Mouse (Mus musculus): ENCODE measurements around the gene Anks1b. TPM values are rescaled to one million over a fixed set of nuclear protein-coding genes. Genes with fewer than 3 reads are reported as not detected.

Anks1b gene
- polyA plus RNA-seq, 1 experiment from 2014 or later: 1.5 TPM

DNA sequence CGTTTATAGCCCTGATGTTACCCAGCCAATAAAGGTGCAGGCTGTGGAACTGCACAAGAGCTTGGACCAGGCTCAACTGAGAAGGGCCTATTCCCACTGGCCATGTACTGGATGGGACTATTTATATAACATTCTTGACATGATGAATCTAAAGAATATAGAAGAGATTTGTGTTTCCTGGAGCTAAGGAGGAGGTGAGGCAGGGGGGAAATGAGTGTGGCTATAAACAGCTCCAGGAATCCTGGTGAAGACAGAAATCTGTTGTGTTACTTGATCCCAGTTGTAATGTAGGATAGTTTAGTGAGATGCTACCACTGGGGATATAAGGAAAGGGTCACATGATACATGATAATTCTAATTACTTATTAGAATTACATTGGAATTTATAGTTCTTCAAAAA lies 472.1 kb downstream of the Anks1b start:
- WGBS: 64% methylated on average over 1 of the region's 1 CpGs

DNA sequence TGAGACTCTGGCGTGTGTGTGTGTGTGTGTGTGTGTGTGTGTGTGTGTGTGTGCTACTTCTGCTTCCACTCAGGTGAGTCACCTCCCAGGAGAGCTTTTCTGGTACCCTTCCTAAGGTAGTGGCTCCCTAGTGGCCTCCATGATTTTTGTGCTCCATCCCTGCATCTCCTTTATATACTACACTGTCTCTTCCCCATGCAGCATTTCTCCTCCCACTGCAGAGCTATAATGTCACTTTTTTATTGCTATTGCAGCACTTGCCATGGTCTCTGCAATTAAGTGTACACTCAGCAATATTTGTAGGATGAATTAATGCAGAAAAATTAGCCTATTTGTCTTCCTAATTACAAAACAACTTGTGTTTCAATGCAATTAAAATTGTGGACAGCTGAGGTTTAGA lies 482.9 kb downstream of the Anks1b start:
- H3K9me3 ChIP-seq (ENCODE audit: control insufficient read depth, low read length): no peaks in the 10 kb centered on the region
- H3K4me1 ChIP-seq (replicated peaks; ENCODE audit: control insufficient read depth, insufficient read depth, low read length): no peaks in the 10 kb centered on the region
- H3K27me3 ChIP-seq (replicated peaks; ENCODE audit: control insufficient read depth, insufficient read depth, low read length): no peaks in the 10 kb centered on the region
- H3K4me3 ChIP-seq (ENCODE audit: low read depth, low read length): no peak overlapping the region
- no peak overlapping the region for H3K4me2 ChIP-seq (ENCODE audit: low read length)
- WGBS: no CpG with 5 or more reads among the region's 1 CpGs
- DNase-seq (ENCODE audit: low spot score) (no peak), ATAC-seq (replicated peaks; ENCODE audit: low FRiP score, low TSS enrichment, low read depth) (no peak)
- H3K36me3 ChIP-seq (ENCODE audit: control insufficient read depth, insufficient read depth, low read length): no peaks in the 10 kb centered on the region
- H3K9ac ChIP-seq (ENCODE audit: low read length): no peak overlapping the region
- H3K27ac ChIP-seq (ENCODE audit: low read depth): no peak overlapping the region

More for the DNA sequence above, 472.1 kb downstream of the Anks1b start:
- Histone ChIP-seq H3K9ac (ENCODE audit: low read length) (no peak overlapping the region), H3K4me1 (replicated peaks; ENCODE audit: control insufficient read depth, insufficient read depth, low read length) (no peaks in the 10 kb centered on the region), H3K36me3 (ENCODE audit: control insufficient read depth, insufficient read depth, low read length) (no peaks in the 10 kb centered on the region), H3K27me3 (replicated peaks; ENCODE audit: control insufficient read depth, insufficient read depth, low read length) (no peaks in the 10 kb centered on the region), H3K27ac (ENCODE audit: low read depth) (no peak overlapping the region), H3K4me3 (ENCODE audit: low read depth, low read length) (no peak overlapping the region), H3K9me3 (ENCODE audit: control insufficient read depth, low read length) (no peaks in the 10 kb centered on the region), H3K4me2 (ENCODE audit: low read length) (no peak overlapping the region)
- ATAC-seq (replicated peaks; ENCODE audit: low FRiP score, low TSS enrichment, low read depth) (no peak), DNase-seq (ENCODE audit: low spot score) (no peak)

DNA sequence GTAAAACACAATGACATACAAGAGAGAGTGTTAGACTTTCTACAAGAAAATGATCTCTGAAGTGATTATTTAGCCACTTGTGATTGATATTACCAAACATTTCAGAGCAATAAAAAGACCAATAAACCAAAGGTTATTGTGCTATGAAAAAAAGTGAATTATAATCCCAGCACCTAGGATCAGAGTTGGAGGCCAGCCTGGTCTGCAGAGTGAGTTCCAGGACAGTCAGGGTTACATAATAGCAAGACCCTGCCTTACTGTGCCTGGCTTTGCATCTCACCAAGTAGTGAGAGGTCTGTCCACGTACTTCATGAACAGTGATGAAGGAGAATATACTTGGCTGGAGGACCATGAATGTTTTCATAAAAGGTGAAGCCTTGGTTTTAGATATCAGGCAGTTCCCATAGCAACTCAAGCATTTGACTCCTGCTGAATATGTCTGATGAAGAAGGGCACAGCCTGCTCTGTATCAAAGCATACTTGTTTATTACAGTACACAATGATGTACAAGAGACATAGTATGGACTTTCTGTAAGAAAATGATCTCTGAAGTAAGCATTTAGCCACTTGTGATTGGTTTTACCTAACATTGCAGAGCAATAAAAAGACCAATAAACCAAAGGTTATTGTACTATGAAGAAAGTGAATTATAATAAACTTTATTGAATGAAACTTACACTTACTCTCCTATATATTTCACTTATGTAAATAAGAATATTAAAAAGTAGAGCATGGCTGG lies 484.0 kb downstream of the Anks1b start:
- 70% methylated on average over 1 of the region's 1 CpGs for WGBS
- no peak for DNase-seq (ENCODE audit: low spot score)
- Histone ChIP-seq H3K4me1 (replicated peaks; ENCODE audit: control insufficient read depth, insufficient read depth, low read length) (no peaks in the 10 kb centered on the region), H3K9ac (ENCODE audit: low read length) (no peak overlapping the region), H3K36me3 (ENCODE audit: control insufficient read depth, insufficient read depth, low read length) (no peaks in the 10 kb centered on the region), H3K4me2 (ENCODE audit: low read length) (no peak overlapping the region), H3K9me3 (ENCODE audit: control insufficient read depth, low read length) (no peaks in the 10 kb centered on the region), H3K27ac (ENCODE audit: low read depth) (no peak overlapping the region), H3K4me3 (ENCODE audit: low read depth, low read length) (no peak overlapping the region), H3K27me3 (replicated peaks; ENCODE audit: control insufficient read depth, insufficient read depth, low read length) (no peaks in the 10 kb centered on the region)
- ATAC-seq (replicated peaks; ENCODE audit: low FRiP score, low TSS enrichment, low read depth): no peak

DNA sequence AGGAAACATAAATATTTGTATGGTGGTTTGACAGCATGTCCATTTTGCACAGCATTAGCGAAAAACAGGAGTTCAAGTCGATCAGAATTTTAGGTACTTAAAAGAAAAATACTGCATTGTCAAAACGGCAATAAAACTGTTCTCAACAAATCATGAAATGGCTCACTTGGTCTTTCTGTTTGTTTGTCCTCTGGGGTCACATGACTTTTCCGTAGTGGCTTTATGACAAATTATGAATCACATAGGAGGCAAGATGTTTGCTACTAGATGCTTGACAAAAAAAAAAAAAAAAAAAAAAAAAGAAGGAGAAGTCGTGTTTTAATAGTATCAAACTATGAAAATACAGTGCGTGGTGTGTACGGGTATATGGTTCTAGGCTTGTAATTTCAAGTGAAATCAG lies 495.7 kb downstream of the Anks1b start:
- DNase-seq (ENCODE audit: low spot score): no peak
- no peak overlapping the region for H3K27ac ChIP-seq (ENCODE audit: low read depth)
- no peak overlapping the region for H3K4me3 ChIP-seq (ENCODE audit: low read depth, low read length)
- no peaks in the 10 kb centered on the region for H3K9me3 ChIP-seq (ENCODE audit: control insufficient read depth, low read length)
- H3K4me2 ChIP-seq (ENCODE audit: low read length): no peak overlapping the region
- H3K9ac ChIP-seq (ENCODE audit: low read length): no peak overlapping the region
- no peaks in the 10 kb centered on the region for H3K27me3 ChIP-seq (replicated peaks; ENCODE audit: control insufficient read depth, insufficient read depth, low read length)
- ATAC-seq (replicated peaks; ENCODE audit: low FRiP score, low TSS enrichment, low read depth): no peak
- 71% methylated on average over 7 of the region's 7 CpGs for WGBS
- no peaks in the 10 kb centered on the region for H3K4me1 ChIP-seq (replicated peaks; ENCODE audit: control insufficient read depth, insufficient read depth, low read length)
- H3K36me3 ChIP-seq (ENCODE audit: control insufficient read depth, insufficient read depth, low read length): no peaks in the 10 kb centered on the region

DNA sequence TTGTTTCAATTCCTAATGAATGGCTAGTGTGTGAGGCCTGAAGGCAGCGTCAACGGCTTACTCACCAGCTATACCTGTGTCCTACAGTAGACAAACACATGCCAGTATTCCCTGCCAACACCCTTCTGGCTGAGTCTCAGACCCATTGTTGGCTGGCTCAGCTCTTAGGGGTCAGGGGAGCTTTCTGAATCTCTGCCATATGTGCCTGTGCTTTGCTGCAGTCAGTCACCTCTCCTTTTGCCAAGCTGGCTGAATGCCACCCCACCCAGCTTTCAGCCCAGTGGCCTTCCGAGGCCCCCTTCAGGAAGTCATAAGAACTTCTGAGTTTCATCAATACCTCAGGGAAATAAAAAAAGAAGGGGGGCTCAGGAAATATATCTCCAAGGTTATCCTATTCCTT lies 497.4 kb downstream of the Anks1b start:
- ATAC-seq (replicated peaks; ENCODE audit: low FRiP score, low TSS enrichment, low read depth) (no peak), DNase-seq (ENCODE audit: low spot score) (no peak)
- Histone ChIP-seq H3K27me3 (replicated peaks; ENCODE audit: control insufficient read depth, insufficient read depth, low read length) (no peaks in the 10 kb centered on the region), H3K4me1 (replicated peaks; ENCODE audit: control insufficient read depth, insufficient read depth, low read length) (no peaks in the 10 kb centered on the region), H3K4me3 (ENCODE audit: low read depth, low read length) (no peak overlapping the region), H3K9ac (ENCODE audit: low read length) (no peak overlapping the region), H3K4me2 (ENCODE audit: low read length) (no peak overlapping the region), H3K36me3 (ENCODE audit: control insufficient read depth, insufficient read depth, low read length) (no peaks in the 10 kb centered on the region), H3K9me3 (ENCODE audit: control insufficient read depth, low read length) (no peaks in the 10 kb centered on the region), H3K27ac (ENCODE audit: low read depth) (no peak overlapping the region)
- 87% methylated on average over 3 of the region's 3 CpGs for WGBS

DNA sequence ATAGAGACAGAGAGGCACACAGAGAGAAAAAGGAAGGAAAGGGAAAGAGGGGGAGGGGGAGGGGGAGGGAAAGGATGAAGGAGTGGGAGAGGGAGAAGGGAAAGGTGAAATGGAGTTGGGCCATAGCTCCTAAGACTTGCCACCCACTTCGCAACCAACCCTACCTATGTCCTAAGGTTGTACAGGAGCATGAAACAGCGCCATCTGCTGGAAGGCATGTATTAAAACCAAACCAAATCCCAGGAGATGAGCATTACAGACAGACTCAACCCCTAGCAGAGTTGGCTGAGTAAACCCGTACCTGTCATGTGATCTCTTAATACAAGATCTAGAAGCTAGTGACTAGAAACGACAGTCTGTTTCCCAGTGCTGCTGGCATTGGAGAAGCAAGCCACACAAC lies 500.2 kb downstream of the Anks1b start:
- no peak for ATAC-seq (replicated peaks; ENCODE audit: low FRiP score, low TSS enrichment, low read depth)
- no peak overlapping the region for H3K4me3 ChIP-seq (ENCODE audit: low read depth, low read length)
- 26% methylated on average over 4 of the region's 4 CpGs for WGBS
- no peak overlapping the region for H3K27ac ChIP-seq (ENCODE audit: low read depth)
- no peak overlapping the region for H3K4me2 ChIP-seq (ENCODE audit: low read length)
- no peaks in the 10 kb centered on the region for H3K27me3 ChIP-seq (replicated peaks; ENCODE audit: control insufficient read depth, insufficient read depth, low read length)
- H3K9me3 ChIP-seq (ENCODE audit: control insufficient read depth, low read length): no peaks in the 10 kb centered on the region
- no peak overlapping the region for H3K9ac ChIP-seq (ENCODE audit: low read length)
- no peaks in the 10 kb centered on the region for H3K36me3 ChIP-seq (ENCODE audit: control insufficient read depth, insufficient read depth, low read length)
- H3K4me1 ChIP-seq (replicated peaks; ENCODE audit: control insufficient read depth, insufficient read depth, low read length): no peaks in the 10 kb centered on the region
- DNase-seq (ENCODE audit: low spot score): no peak

DNA sequence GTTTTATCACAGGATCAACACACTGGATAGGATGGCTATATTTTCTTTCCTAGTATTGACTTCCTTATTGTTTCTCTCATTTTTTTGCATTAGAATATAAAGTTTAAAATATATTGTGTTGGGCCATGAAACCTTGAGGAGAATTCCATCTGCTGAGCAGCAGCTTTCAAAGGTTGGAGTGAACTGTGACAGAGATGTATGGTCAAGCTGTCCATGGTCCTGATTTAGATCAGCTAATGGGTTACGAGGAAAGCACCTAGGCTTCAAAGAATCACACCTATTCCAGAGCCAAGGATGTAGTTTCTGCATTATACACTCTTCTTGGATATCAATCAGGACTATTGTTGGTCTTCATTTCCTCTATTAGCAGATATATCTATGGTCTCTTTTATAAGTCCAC lies 503.3 kb downstream of the Anks1b start:
- H3K9ac ChIP-seq (ENCODE audit: low read length): no peak overlapping the region
- H3K27me3 ChIP-seq (replicated peaks; ENCODE audit: control insufficient read depth, insufficient read depth, low read length): no peaks in the 10 kb centered on the region
- DNase-seq (ENCODE audit: low spot score): no peak
- H3K4me1 ChIP-seq (replicated peaks; ENCODE audit: control insufficient read depth, insufficient read depth, low read length): no peaks in the 10 kb centered on the region
- no peaks in the 10 kb centered on the region for H3K9me3 ChIP-seq (ENCODE audit: control insufficient read depth, low read length)
- ATAC-seq (replicated peaks; ENCODE audit: low FRiP score, low TSS enrichment, low read depth): no peak
- H3K36me3 ChIP-seq (ENCODE audit: control insufficient read depth, insufficient read depth, low read length): no peaks in the 10 kb centered on the region
- WGBS: 67% methylated on average over 1 of the region's 1 CpGs
- no peak overlapping the region for H3K4me2 ChIP-seq (ENCODE audit: low read length)
- H3K4me3 ChIP-seq (ENCODE audit: low read depth, low read length): no peak overlapping the region
- H3K27ac ChIP-seq (ENCODE audit: low read depth): no peak overlapping the region

DNA sequence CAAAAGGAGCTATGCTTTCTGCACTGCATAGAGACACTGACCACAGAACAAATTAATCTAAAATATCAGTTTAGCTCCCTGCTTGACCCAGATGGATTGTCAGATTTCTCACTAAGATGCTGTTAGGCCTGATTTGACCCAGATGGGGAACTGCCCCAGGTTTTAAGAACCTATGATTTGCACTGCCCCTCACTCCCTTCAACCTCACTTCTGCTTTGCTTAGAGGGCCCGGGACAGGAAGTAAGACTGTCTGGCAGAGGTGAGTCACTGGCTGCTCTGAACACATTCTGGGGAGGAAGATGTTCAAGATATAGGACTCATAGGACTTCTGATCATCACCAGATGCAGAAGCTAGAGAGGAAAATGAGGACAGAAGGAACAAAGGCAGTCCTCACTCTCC lies 506.8 kb downstream of the Anks1b start:
- WGBS: 66% methylated on average over 1 of the region's 1 CpGs
- H3K27me3 ChIP-seq (replicated peaks; ENCODE audit: control insufficient read depth, insufficient read depth, low read length): no peaks in the 10 kb centered on the region
- no peak overlapping the region for H3K27ac ChIP-seq (ENCODE audit: low read depth)
- no peak overlapping the region for H3K9ac ChIP-seq (ENCODE audit: low read length)
- ATAC-seq (replicated peaks; ENCODE audit: low FRiP score, low TSS enrichment, low read depth) (no peak), DNase-seq (ENCODE audit: low spot score) (no peak)
- H3K4me3 ChIP-seq (ENCODE audit: low read depth, low read length): no peak overlapping the region
- H3K36me3 ChIP-seq (ENCODE audit: control insufficient read depth, insufficient read depth, low read length): no peaks in the 10 kb centered on the region
- no peaks in the 10 kb centered on the region for H3K9me3 ChIP-seq (ENCODE audit: control insufficient read depth, low read length)
- no peaks in the 10 kb centered on the region for H3K4me1 ChIP-seq (replicated peaks; ENCODE audit: control insufficient read depth, insufficient read depth, low read length)
- H3K4me2 ChIP-seq (ENCODE audit: low read length): no peak overlapping the region

DNA sequence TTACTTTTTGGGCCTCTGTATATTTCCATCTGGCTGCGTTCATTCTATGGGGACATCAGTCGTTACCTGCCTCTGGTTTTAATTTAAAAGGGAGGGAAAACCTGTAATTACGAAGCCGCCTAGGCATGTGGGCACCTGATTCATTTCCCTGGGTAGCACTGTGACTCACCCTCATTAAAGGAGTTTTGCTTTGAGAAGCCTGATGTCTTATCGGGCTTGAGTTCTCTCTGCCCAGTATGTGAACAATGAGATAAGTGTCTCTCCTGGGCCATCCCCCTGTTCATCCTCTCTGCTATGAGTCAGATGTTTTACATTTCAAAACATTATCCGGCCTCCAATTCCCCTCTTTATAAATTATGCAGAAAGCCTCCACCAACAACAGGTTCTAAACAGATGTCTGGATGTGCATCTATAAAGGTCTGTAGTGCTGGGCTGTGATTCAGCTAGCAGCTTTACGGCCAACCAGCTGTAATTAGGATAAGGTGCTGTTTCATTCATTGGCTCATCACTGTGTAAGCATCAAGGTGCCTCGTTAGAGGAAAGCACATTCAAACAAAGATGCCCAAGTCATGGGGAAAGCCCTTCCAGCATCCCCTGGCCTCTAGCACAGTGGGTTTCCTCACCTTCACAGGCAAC lies 507.5 kb downstream of the Anks1b start:
- no peak overlapping the region for H3K9ac ChIP-seq (ENCODE audit: low read length)
- no peaks in the 10 kb centered on the region for H3K36me3 ChIP-seq (ENCODE audit: control insufficient read depth, insufficient read depth, low read length)
- ATAC-seq (replicated peaks; ENCODE audit: low FRiP score, low TSS enrichment, low read depth): no peak
- no peak for DNase-seq (ENCODE audit: low spot score)
- no peak overlapping the region for H3K4me2 ChIP-seq (ENCODE audit: low read length)
- WGBS: 74% methylated on average over 8 of the region's 8 CpGs
- H3K9me3 ChIP-seq (ENCODE audit: control insufficient read depth, low read length): no peaks in the 10 kb centered on the region
- no peak overlapping the region for H3K4me3 ChIP-seq (ENCODE audit: low read depth, low read length)
- no peaks in the 10 kb centered on the region for H3K27me3 ChIP-seq (replicated peaks; ENCODE audit: control insufficient read depth, insufficient read depth, low read length)
- no peak overlapping the region for H3K27ac ChIP-seq (ENCODE audit: low read depth)
- H3K4me1 ChIP-seq (replicated peaks; ENCODE audit: control insufficient read depth, insufficient read depth, low read length): no peaks in the 10 kb centered on the region

All from intestine, embryonic 14.5 days (tissue).